Mouse (Mus musculus) inflammation-experienced regulatory T-cells, adult 6 months (primary cell): ENCODE results near the gene Pigp. TPM values are rescaled to one million over a fixed set of nuclear protein-coding genes. Genes with fewer than 3 reads are reported as not detected.
"Not testable (repeated sequence)": the region's sequence is repeated elsewhere in the genome, so short reads cannot be mapped to it uniquely, and the experiment has no call there.

ENCODE experiments used
- ATAC-seq: one replicate; pipeline ENCODE4 v1.8.0; 2017
- polyA plus RNA-seq, 3 experiments: library from polyadenylated mRNA; unstranded; fragments of 100-300 nt; shearing (Covaris generic); gene quantifications; one replicate each; pipeline ENCODE4 v1.2.1; 2017

The Pigp gene
- polyA plus RNA-seq, 3 experiments from 2014 or later = 47.3 to 96.8 (median 94.1) TPM

- ATAC-seq = no peak
These were observed 13.6 kb downstream of the Pigp start for GRCm38 (mm10) chr16:94358091-94358490.

GRCm38 (mm10) chr16:94356776-94357494, 14.7 kb downstream of the Pigp start:
- no peak for ATAC-seq

- ATAC-seq = no peak
These were observed 15.6 kb downstream of the Pigp start for GRCm38 (mm10) chr16:94356046-94356445.

GRCm38 (mm10) chr16:94354450-94354849, 17.2 kb downstream of the Pigp start:
- peak; percentile 100 for ATAC-seq

GRCm38 (mm10) chr16:94350287-94350677, 21.4 kb downstream of the Pigp start:
- no peak for ATAC-seq

GRCm38 (mm10) chr16:94349588-94350286, 21.9 kb downstream of the Pigp start:
- no peak for ATAC-seq

- ATAC-seq = no peak
These were observed 22.9 kb downstream of the Pigp start for GRCm38 (mm10) chr16:94348779-94349178.

GRCm38 (mm10) chr16:94347080-94347731, 24.4 kb downstream of the Pigp start:
- ATAC-seq = no peak

GRCm38 (mm10) chr16:94345733-94346132, 25.9 kb downstream of the Pigp start:
- ATAC-seq = no peak

- ATAC-seq = not testable (repeated sequence)
These were observed 32.2 kb downstream of the Pigp start for GRCm38 (mm10) chr16:94339164-94340160.

GRCm38 (mm10) chr16:94335656-94336055, 36.0 kb downstream of the Pigp start:
- no peak for ATAC-seq

GRCm38 (mm10) chr16:94331886-94332252, 39.8 kb downstream of the Pigp start:
- ATAC-seq = peak; percentile 60

- ATAC-seq = peak; percentile 5
These were observed 40.3 kb downstream of the Pigp start for GRCm38 (mm10) chr16:94331233-94331885.

- no peak for ATAC-seq
These were observed 41.2 kb downstream of the Pigp start for GRCm38 (mm10) chr16:94330429-94330828.

- ATAC-seq = peak; percentile 62
These were observed 42.5 kb downstream of the Pigp start for GRCm38 (mm10) chr16:94328881-94329867.

- ATAC-seq = peak; percentile 29
These were observed 43.6 kb downstream of the Pigp start, which contains the start of gene Ripply3 for GRCm38 (mm10) chr16:94327781-94328711. Gene Ripply3 (plus strand): TSS chr16:94328420.

GRCm38 (mm10) chr16:94326008-94326407, 45.6 kb downstream of the Pigp start:
- no peak for ATAC-seq

GRCm38 (mm10) chr16:94323681-94324080, 48.0 kb downstream of the Pigp start:
- ATAC-seq = no peak

GRCm38 (mm10) chr16:94320223-94320622, 51.4 kb downstream of the Pigp start:
- ATAC-seq = no peak
